Mouse (Mus musculus): ENCODE data around the gene Nipal4. TPM values are rescaled to one million over a fixed set of nuclear protein-coding genes. Genes with fewer than 3 reads are reported as not detected.

Gene Nipal4
- polyA plus RNA-seq (2012; fragmentation: generic; extraction: Trizol), result 0.02 TPM

GRCm38 (mm10) chr11:46165866-46166585 is at the start of gene Nipal4:
Gene Nipal4 (minus strand): TSS chr11:46166508.
- peaks cover 6% of the 10 kb centered on the region for H3K27me3 ChIP-seq (ENCODE audit: control insufficient read depth, insufficient read depth, insufficient read length)
- H3K4me2 ChIP-seq (ENCODE audit: low read depth), result peak within 1 kb of the TSS; percentile 31
- H3K79me2 ChIP-seq (ENCODE audit: control insufficient read depth, insufficient read depth), result no peaks in the 10 kb centered on the region
- TF ChIP-seq TCF3 (IDR thresholded peaks at IDR 0.05; ENCODE audit: insufficient read length, low read depth), result no peak
- peak in 1 of 3 experiments; percentile 0 for TF ChIP-seq MYOD1 (IDR thresholded peaks at IDR 0.05; ENCODE audit: control insufficient read depth in 1 of 3, insufficient read length in 2 of 3, low read depth in 2 of 3)
- no peaks in the 10 kb centered on the region for H3K36me3 ChIP-seq (ENCODE audit: control insufficient read depth, insufficient read depth)
- no peak within 1 kb of the TSS for H3K4me3 ChIP-seq
- H3ac ChIP-seq (ENCODE audit: control insufficient read depth, insufficient read length), result no peak within 1 kb of the TSS

DNA sequence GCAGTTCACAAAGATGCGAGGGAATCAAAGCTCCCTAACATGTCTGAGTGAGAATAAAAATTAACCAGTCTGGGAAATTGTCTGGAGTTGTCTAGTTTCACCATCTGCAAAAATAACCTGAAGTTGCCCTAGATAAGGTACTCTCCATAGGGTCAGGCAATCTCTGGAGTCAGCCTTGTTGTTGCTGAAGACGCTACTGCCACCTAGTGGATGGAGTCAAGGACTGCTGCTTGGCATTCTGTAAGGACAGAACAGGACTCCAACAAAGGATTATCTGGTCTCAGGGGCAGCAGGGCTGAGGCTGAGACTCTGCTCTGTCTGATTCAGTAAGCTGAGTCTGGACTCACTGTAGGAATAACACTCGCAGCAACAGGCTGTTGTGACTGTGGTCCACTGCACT is 49.0 kb upstream of the Nipal4 start:
- Histone ChIP-seq H3K79me2 (ENCODE audit: control insufficient read depth, insufficient read depth) (no peaks in the 10 kb centered on the region), H3K27me3 (ENCODE audit: control insufficient read depth, insufficient read depth, insufficient read length) (no peaks in the 10 kb centered on the region), H3ac (ENCODE audit: control insufficient read depth, insufficient read length) (no peak overlapping the region), H3K4me3 (no peak overlapping the region), H3K4me2 (ENCODE audit: low read depth) (no peak overlapping the region), H3K36me3 (ENCODE audit: control insufficient read depth, insufficient read depth) (no peaks in the 10 kb centered on the region)
- TF ChIP-seq MYOD1 (IDR thresholded peaks at IDR 0.05; ENCODE audit: control insufficient read depth in 1 of 3, insufficient read length in 2 of 3, low read depth in 2 of 3), result no peak
- no peak for TF ChIP-seq CEBPB (IDR thresholded peaks at IDR 0.05; ENCODE audit: insufficient read depth, poor library complexity, severe bottlenecking)
- TF ChIP-seq POLR2AphosphoS2 (IDR thresholded peaks at IDR 0.05; ENCODE audit: insufficient read length, low read depth), result no peak
- TF ChIP-seq TCF12 (IDR thresholded peaks at IDR 0.05; ENCODE audit: insufficient read depth, poor library complexity, severe bottlenecking), result no peak
- TF ChIP-seq SRF (IDR thresholded peaks at IDR 0.05; ENCODE audit: control insufficient read depth, insufficient read length, low read depth), result no peak
- TF ChIP-seq TCF3 (IDR thresholded peaks at IDR 0.05; ENCODE audit: insufficient read length, low read depth), result no peak
- no peak for TF ChIP-seq USF1 (IDR thresholded peaks at IDR 0.05; ENCODE audit: low read depth)
- TF ChIP-seq POLR2A (IDR thresholded peaks at IDR 0.05; ENCODE audit: insufficient read length, low read depth), result no peak
- no peak for TF ChIP-seq MYOG (IDR thresholded peaks at IDR 0.05; ENCODE audit: control insufficient read depth in 1 of 3, insufficient read depth in 1 of 3, insufficient read length in 2 of 3, low read depth in 2 of 3)
- no peak for TF ChIP-seq E2F4 (IDR thresholded peaks at IDR 0.05; ENCODE audit: insufficient read depth)
- no peak for TF ChIP-seq REST (IDR thresholded peaks at IDR 0.05; ENCODE audit: insufficient read depth, insufficient read length)
- no peak for TF ChIP-seq MAX (IDR thresholded peaks at IDR 0.05; ENCODE audit: low read depth)

DNA sequence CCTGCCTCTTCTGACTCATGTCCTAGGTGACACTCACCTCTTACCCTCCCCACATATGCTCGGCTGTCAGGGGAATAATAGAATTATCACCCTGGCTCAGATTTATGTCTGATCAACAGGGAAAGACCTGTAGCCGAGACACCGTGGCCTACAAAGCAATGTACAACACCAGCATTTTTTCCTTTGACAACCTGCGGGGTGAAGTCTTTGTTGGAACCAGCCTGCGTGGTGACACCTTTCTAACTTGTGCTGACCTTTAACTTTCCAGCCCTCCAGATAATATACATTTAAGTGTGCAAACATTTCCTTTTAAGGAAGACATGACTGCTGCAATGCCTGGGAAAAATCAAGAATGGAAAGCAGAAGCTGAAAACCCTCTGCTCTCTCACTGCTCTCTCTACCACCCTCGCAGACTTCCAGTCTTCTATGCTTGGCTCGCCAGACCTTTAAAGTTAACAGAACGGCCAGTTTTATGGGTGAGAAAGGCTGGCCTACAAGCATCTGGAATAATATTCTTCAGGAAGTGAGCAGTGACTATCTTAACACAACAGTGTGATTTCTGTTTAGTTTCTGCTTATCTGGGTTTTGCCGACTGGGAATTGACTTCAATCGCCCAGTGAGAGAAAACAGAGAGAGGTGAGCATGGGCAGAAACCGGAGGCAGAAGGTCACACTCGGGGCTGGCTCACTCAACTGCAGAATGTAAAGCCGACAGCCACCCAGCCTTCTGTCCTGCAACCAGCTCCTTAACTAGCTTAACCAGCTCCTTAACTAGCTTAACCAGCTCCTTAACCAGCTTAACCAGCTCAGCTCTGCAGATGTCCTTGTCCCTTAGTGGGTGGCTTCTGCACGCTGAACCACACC is 48.3 kb upstream of the Nipal4 start:
- no peak for TF ChIP-seq CEBPB (IDR thresholded peaks at IDR 0.05; ENCODE audit: insufficient read depth, poor library complexity, severe bottlenecking)
- TF ChIP-seq TCF12 (IDR thresholded peaks at IDR 0.05; ENCODE audit: insufficient read depth, poor library complexity, severe bottlenecking), result no peak
- TF ChIP-seq POLR2AphosphoS2 (IDR thresholded peaks at IDR 0.05; ENCODE audit: insufficient read length, low read depth), result no peak
- TF ChIP-seq E2F4 (IDR thresholded peaks at IDR 0.05; ENCODE audit: insufficient read depth), result no peak
- no peak for TF ChIP-seq USF1 (IDR thresholded peaks at IDR 0.05; ENCODE audit: low read depth)
- TF ChIP-seq SRF (IDR thresholded peaks at IDR 0.05; ENCODE audit: control insufficient read depth, insufficient read length, low read depth), result no peak
- no peak for TF ChIP-seq TCF3 (IDR thresholded peaks at IDR 0.05; ENCODE audit: insufficient read length, low read depth)
- no peak for TF ChIP-seq MYOG (IDR thresholded peaks at IDR 0.05; ENCODE audit: control insufficient read depth in 1 of 3, insufficient read depth in 1 of 3, insufficient read length in 2 of 3, low read depth in 2 of 3)
- TF ChIP-seq POLR2A (IDR thresholded peaks at IDR 0.05; ENCODE audit: insufficient read length, low read depth), result no peak
- TF ChIP-seq MAX (IDR thresholded peaks at IDR 0.05; ENCODE audit: low read depth), result no peak
- TF ChIP-seq REST (IDR thresholded peaks at IDR 0.05; ENCODE audit: insufficient read depth, insufficient read length), result no peak
- no peak for TF ChIP-seq MYOD1 (IDR thresholded peaks at IDR 0.05; ENCODE audit: control insufficient read depth in 1 of 3, insufficient read length in 2 of 3, low read depth in 2 of 3)
- no peaks in the 10 kb centered on the region for H3K36me3 ChIP-seq (ENCODE audit: control insufficient read depth, insufficient read depth)
- no peak overlapping the region for H3ac ChIP-seq (ENCODE audit: control insufficient read depth, insufficient read length)
- H3K79me2 ChIP-seq (ENCODE audit: control insufficient read depth, insufficient read depth), result no peaks in the 10 kb centered on the region
- no peaks in the 10 kb centered on the region for H3K27me3 ChIP-seq (ENCODE audit: control insufficient read depth, insufficient read depth, insufficient read length)
- H3K4me2 ChIP-seq (ENCODE audit: low read depth), result no peak overlapping the region
- H3K4me3 ChIP-seq, result no peak overlapping the region

GRCm38 (mm10) chr11:46213844-46214243 is 47.5 kb upstream of the Nipal4 start:
- H3K79me2 ChIP-seq (ENCODE audit: control insufficient read depth, insufficient read depth), result no peaks in the 10 kb centered on the region
- H3ac ChIP-seq (ENCODE audit: control insufficient read depth, insufficient read length), result no peak overlapping the region
- H3K36me3 ChIP-seq (ENCODE audit: control insufficient read depth, insufficient read depth), result no peaks in the 10 kb centered on the region
- TF ChIP-seq TCF3 (IDR thresholded peaks at IDR 0.05; ENCODE audit: insufficient read length, low read depth) (no peak), SRF (IDR thresholded peaks at IDR 0.05; ENCODE audit: control insufficient read depth, insufficient read length, low read depth) (peak; percentile 54)
- no peaks in the 10 kb centered on the region for H3K27me3 ChIP-seq (ENCODE audit: control insufficient read depth, insufficient read depth, insufficient read length)
- H3K4me3 ChIP-seq, result no peak overlapping the region
- H3K4me2 ChIP-seq (ENCODE audit: low read depth), result no peak overlapping the region

DNA sequence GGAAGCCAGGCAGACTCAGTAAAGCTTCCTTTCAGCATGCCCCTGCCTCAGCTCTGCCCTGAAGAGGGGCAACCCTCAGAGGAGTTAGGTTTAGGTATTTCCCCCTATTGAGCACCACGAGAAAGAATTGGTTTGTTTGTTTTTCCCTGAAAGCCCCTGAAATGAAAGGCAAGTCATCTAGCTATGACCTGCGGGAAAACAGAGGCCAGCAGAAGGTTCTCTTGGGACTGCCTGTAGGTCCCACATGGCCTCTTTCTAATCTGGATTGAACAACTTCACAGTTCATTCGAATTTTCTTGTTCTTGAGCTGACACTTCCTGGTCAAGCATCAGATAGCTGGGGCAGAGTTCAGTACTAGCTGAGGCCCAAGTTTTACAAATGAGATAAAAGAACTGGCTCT is 45.5 kb upstream of the Nipal4 start:
- no peak overlapping the region for H3K4me3 ChIP-seq
- no peak for TF ChIP-seq REST (IDR thresholded peaks at IDR 0.05; ENCODE audit: insufficient read depth, insufficient read length)
- TF ChIP-seq E2F4 (IDR thresholded peaks at IDR 0.05; ENCODE audit: insufficient read depth), result no peak
- TF ChIP-seq USF1 (IDR thresholded peaks at IDR 0.05; ENCODE audit: low read depth), result no peak
- TF ChIP-seq MAX (IDR thresholded peaks at IDR 0.05; ENCODE audit: low read depth), result no peak
- no peak for TF ChIP-seq CEBPB (IDR thresholded peaks at IDR 0.05; ENCODE audit: insufficient read depth, poor library complexity, severe bottlenecking)
- TF ChIP-seq POLR2AphosphoS2 (IDR thresholded peaks at IDR 0.05; ENCODE audit: insufficient read length, low read depth), result no peak
- no peak for TF ChIP-seq TCF3 (IDR thresholded peaks at IDR 0.05; ENCODE audit: insufficient read length, low read depth)
- TF ChIP-seq SRF (IDR thresholded peaks at IDR 0.05; ENCODE audit: control insufficient read depth, insufficient read length, low read depth), result no peak
- TF ChIP-seq POLR2A (IDR thresholded peaks at IDR 0.05; ENCODE audit: insufficient read length, low read depth), result no peak
- TF ChIP-seq MYOD1 (IDR thresholded peaks at IDR 0.05; ENCODE audit: control insufficient read depth in 1 of 3, insufficient read length in 2 of 3, low read depth in 2 of 3), result no peak
- TF ChIP-seq MYOG (IDR thresholded peaks at IDR 0.05; ENCODE audit: control insufficient read depth in 1 of 3, insufficient read depth in 1 of 3, insufficient read length in 2 of 3, low read depth in 2 of 3), result no peak
- no peak for TF ChIP-seq TCF12 (IDR thresholded peaks at IDR 0.05; ENCODE audit: insufficient read depth, poor library complexity, severe bottlenecking)
- no peak overlapping the region for H3K4me2 ChIP-seq (ENCODE audit: low read depth)
- no peak overlapping the region for H3ac ChIP-seq (ENCODE audit: control insufficient read depth, insufficient read length)
- no peaks in the 10 kb centered on the region for H3K79me2 ChIP-seq (ENCODE audit: control insufficient read depth, insufficient read depth)
- H3K36me3 ChIP-seq (ENCODE audit: control insufficient read depth, insufficient read depth), result no peaks in the 10 kb centered on the region
- no peaks in the 10 kb centered on the region for H3K27me3 ChIP-seq (ENCODE audit: control insufficient read depth, insufficient read depth, insufficient read length)

Data from myocyte (in vitro differentiated cells).